Mouse (Mus musculus) hindbrain, embryonic 16.5 days (tissue): ENCODE measurements at regions not wholly inside any gene's neighbourhood (a gene's known extent, or its start where the extent isn't known, plus 50 kb on each side); places are given as distances from the start of the nearest gene placed in this dataset.

ENCODE experiments used
- ATAC-seq: fragments of 200-750 bp; cut with Nextera tagmentation; 2 replicates; pipeline ENCODE4 v1.8.0; 2017; ENCODE audit warnings: moderate TSS enrichment, moderate library complexity
- H3K27ac ChIP-seq: fragments of 300-500 bp; sonication (generic); 2 replicates; pipeline ENCODE4 v1.5.1; 2014; ENCODE audit warnings: low read depth, mild to moderate bottlenecking, control low read depth, low read length, moderate library complexity
- H3K27me3 ChIP-seq: fragments of 300-500 bp; sonication (generic); replicated peaks from 2 replicates; pipeline ENCODE4 v1.6.1; 2014; ENCODE audit warnings: low read length; ENCODE audit not compliant: control insufficient read depth, insufficient read depth
- H3K36me3 ChIP-seq: fragments of 300-500 bp; sonication (generic); 2 replicates; pipeline ENCODE4 v1.6.1; 2014; ENCODE audit warnings: mild to moderate bottlenecking, low read length, moderate library complexity, mixed read lengths; ENCODE audit not compliant: control insufficient read depth, insufficient read depth
- H3K4me1 ChIP-seq: fragments of 300-500 bp; sonication (generic); 2 replicates; pipeline ENCODE4 v1.6.1; 2014; ENCODE audit warnings: low read depth, low read length; ENCODE audit not compliant: control insufficient read depth, insufficient read depth
- H3K4me2 ChIP-seq: fragments of 300-500 bp; sonication (generic); 2 replicates; pipeline ENCODE4 v1.6.1; 2014; ENCODE audit warnings: mild to moderate bottlenecking, low read length, control low read depth, moderate library complexity
- H3K4me3 ChIP-seq: fragments of 300-500 bp; sonication (generic); 2 replicates; pipeline ENCODE4 v1.5.1; 2014; ENCODE audit warnings: mild to moderate bottlenecking, low read length, control low read depth, moderate library complexity
- H3K9ac ChIP-seq: fragments of 300-500 bp; sonication (generic); 2 replicates; pipeline ENCODE4 v1.6.1; 2014; ENCODE audit warnings: low read depth, mild to moderate bottlenecking, control low read depth, low read length, moderate library complexity
- H3K9me3 ChIP-seq: fragments of 300-500 bp; sonication (generic); 2 replicates; pipeline ENCODE4 v1.6.1; 2014; ENCODE audit warnings: mild to moderate bottlenecking, low read length, moderate library complexity; ENCODE audit not compliant: control insufficient read depth
- WGBS: fragments of 180-500 bp; shearing (Covaris S2); extraction: QIAGEN DNeasy Blood & Tissue Kit; methylation state at CpG from one replicate; pipeline ENCODE4 v1.1.7; 2014; 5-methylcytosine and 5-hydroxymethylcytosine counted together

DNA sequence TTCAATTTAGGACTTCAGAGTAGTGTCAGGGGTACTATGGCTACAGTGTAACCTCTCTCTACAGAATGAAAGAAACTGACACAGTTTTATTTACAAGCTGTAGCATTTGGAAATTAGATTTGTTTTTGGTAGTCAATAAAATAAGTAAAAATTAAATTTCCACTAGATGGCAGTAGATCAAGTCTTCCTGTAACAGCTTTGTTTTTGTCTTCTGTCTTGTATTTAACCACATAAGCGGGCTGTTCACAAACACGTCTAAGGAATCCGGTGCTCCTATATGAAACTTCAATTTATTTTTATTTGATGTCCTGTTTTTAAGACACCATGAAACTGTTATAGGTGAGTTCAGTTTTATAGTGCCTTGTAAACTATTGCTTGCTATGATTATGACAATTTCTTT lies 238.8 kb downstream of the Usp25 start:
- ATAC-seq: no peak
- H3K4me1 ChIP-seq: no peaks in the 10 kb centered on the region
- H3K9ac ChIP-seq: no peak overlapping the region
- no peak overlapping the region for H3K4me3 ChIP-seq
- H3K27ac ChIP-seq: no peak overlapping the region
- H3K9me3 ChIP-seq: no peaks in the 10 kb centered on the region
- no peaks in the 10 kb centered on the region for H3K36me3 ChIP-seq
- H3K27me3 ChIP-seq: no peaks in the 10 kb centered on the region
- 23% methylated on average over 3 of the region's 3 CpGs for WGBS
- no peak overlapping the region for H3K4me2 ChIP-seq

DNA sequence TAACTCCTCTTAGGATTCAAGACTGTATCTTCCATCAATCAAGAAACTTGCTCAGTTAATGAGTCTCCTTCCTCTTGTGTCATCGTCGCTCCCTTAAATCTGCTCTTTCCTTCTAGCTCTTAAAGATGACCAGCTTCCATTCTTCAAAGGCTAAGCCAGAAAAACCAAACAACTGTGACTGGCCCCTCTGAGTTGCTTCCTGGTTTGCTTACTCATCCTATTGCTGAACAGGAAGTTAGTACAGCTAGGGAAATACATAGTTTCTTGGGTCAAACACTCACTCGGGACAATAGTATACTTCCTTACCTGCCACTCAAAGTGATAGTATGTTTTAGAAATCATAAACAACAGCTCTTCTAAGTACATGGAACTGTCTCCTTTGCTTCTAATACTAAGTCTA lies 237.9 kb downstream of the Usp25 start:
- no peak for ATAC-seq
- Histone ChIP-seq H3K4me1 (no peaks in the 10 kb centered on the region), H3K4me2 (no peak overlapping the region), H3K4me3 (no peak overlapping the region), H3K9me3 (no peaks in the 10 kb centered on the region), H3K27ac (no peak overlapping the region), H3K36me3 (no peaks in the 10 kb centered on the region), H3K27me3 (no peaks in the 10 kb centered on the region), H3K9ac (no peak overlapping the region)
- 74% methylated on average over 3 of the region's 3 CpGs for WGBS

DNA sequence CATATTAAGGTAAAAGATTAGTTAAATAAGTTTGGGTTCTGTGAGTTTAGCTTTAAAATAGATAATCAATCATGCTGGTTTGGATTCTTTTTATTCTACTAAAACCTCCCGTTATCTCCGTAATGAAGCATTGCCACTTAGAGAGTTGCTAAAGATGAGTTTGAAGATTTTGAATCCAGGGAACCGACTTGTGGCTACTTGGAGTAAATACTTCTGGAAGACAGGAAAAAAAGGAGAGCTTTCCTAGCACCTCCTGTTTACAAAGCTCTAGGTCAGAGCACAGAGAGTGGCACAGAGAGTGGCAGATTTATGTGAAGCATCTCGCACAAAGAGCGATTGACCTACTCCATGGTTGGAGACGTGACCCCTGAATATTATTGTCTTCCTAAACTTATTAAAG lies 227.4 kb downstream of the Usp25 start:
- no peak overlapping the region for H3K4me3 ChIP-seq
- H3K36me3 ChIP-seq: no peaks in the 10 kb centered on the region
- 54% methylated on average over 6 of the region's 6 CpGs for WGBS
- no peak for ATAC-seq
- H3K27me3 ChIP-seq: no peaks in the 10 kb centered on the region
- no peaks in the 10 kb centered on the region for H3K9me3 ChIP-seq
- peaks cover 2% of the 10 kb centered on the region for H3K4me1 ChIP-seq
- no peak overlapping the region for H3K9ac ChIP-seq
- peak overlapping the region; percentile 32; the same call in 1 of the 2 replicates for H3K4me2 ChIP-seq
- H3K27ac ChIP-seq: no peak overlapping the region

DNA sequence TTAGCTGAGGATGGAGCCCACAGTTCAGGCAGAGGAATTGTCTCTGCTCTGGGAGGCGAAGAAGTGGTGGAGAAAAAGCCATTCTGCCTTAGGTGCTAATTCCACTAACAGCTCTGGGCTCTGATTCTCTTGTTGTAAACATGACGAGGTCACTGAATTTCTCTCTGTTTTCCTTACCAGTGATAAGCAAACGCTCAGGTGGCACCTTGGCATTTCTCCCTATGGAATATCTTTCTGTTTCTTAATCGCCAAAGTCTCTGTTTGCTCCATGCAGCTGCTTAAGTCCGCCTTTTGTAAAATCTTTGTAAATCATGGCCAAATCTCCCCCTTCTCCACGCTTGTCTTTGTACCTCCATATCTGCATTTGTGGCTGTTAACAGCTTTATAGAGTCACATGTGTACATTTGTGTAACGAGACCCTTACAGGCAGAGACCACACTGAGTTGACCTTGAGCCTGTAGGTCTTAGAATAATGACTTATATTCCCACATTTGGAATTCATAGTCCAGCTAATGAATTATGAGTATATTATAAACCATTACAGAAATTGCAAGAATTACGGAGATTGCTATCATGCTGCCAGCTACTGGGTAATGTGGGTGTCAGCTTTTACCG lies 225.8 kb downstream of the Usp25 start:
- Histone ChIP-seq H3K9ac (peak overlapping the region; percentile 71), H3K27me3 (no peaks in the 10 kb centered on the region), H3K27ac (peak overlapping the region; percentile 96), H3K9me3 (no peaks in the 10 kb centered on the region), H3K4me3 (peak overlapping the region; percentile 44), H3K4me1 (peaks cover 2% of the 10 kb centered on the region), H3K36me3 (no peaks in the 10 kb centered on the region), H3K4me2 (peak overlapping the region; percentile 68)
- WGBS: 26% methylated on average over 9 of the region's 9 CpGs
- no peak for ATAC-seq

DNA sequence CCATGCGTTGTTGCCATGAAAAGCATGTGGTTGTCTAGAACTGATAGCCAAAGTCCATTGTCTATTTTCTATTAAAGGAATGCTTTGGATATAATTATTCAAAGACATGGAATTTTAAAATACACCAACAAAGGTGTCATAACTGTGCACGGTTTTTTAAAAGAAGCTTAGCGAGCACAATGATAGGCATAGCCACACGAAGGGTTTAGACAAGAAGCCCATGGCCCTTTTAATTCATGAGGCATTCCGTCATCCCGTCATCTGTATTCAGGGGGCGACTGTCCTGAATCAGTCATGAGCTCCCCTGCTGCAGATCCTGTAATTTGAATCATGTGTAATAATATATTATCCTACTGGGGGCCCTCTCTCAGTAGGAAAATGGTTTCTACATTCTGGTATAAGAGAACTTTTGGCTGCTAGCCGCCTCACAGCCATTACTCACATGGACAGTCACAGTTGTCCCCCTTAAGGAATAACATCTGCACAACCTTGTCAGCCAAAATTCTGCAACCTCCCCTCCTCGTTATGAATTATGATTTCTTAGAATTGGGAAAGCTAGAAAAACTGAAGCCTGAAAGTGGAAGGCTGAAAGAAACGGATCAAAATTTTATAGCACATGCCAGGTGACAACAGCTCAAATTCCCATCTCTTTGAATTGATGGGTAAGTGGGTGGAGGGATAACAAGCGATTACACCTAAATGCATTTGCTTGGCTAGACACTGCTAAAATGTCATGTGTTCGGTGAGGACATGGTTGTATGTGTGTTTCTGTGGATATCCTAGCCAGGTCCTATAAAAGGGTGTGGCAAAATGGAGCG lies 225.1 kb downstream of the Usp25 start:
- H3K4me1 ChIP-seq: peaks cover 2% of the 10 kb centered on the region
- peak; percentile 31 for ATAC-seq
- WGBS: 20% methylated on average over 13 of the region's 13 CpGs
- H3K9ac ChIP-seq: peak overlapping the region; percentile 71
- peak overlapping the region; percentile 44 for H3K4me3 ChIP-seq
- no peaks in the 10 kb centered on the region for H3K27me3 ChIP-seq
- H3K4me2 ChIP-seq: peak overlapping the region; percentile 68
- peak overlapping the region; percentile 96 for H3K27ac ChIP-seq
- no peaks in the 10 kb centered on the region for H3K36me3 ChIP-seq
- H3K9me3 ChIP-seq: no peaks in the 10 kb centered on the region

DNA sequence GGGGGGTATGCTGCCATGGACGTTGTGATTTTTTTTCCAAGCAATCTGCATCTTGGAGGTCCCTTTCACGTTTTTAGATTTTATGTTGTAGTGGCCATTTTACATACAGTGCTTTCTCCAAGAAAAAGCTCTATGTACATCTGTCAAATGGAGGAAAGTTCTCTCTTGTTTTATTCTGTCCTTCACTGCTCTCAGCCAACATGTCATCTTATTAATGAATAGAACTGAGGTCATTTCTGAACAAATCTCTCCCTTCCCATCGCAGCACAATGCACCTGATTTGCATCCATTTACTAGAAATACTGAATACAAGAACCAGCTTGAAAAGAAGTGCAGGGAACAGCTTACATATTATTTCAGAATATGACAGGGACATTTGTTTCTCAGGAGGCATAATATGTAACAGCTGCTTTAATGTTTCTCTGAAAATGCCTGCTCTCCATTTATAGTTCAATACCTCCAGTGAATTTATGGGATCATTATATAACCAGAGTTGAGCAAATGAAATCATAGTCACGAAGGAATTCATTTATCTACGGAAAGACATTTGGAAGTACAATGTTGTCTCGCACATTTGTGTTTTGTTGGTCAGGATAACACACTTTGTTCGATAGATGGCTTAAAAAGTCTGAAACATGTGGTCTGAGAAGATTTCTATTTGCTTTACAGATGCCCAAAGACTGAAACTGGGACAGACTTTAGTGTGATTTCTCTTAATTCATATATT lies 224.3 kb downstream of the Usp25 start:
- H3K4me2 ChIP-seq: peak overlapping the region; percentile 68
- no peaks in the 10 kb centered on the region for H3K9me3 ChIP-seq
- 19% methylated on average over 7 of the region's 7 CpGs for WGBS
- peak overlapping the region; percentile 96 for H3K27ac ChIP-seq
- ATAC-seq: no peak
- H3K36me3 ChIP-seq: no peaks in the 10 kb centered on the region
- H3K9ac ChIP-seq: peak overlapping the region; percentile 71
- H3K4me1 ChIP-seq: peaks cover 2% of the 10 kb centered on the region
- peak overlapping the region; percentile 44 for H3K4me3 ChIP-seq
- no peaks in the 10 kb centered on the region for H3K27me3 ChIP-seq

DNA sequence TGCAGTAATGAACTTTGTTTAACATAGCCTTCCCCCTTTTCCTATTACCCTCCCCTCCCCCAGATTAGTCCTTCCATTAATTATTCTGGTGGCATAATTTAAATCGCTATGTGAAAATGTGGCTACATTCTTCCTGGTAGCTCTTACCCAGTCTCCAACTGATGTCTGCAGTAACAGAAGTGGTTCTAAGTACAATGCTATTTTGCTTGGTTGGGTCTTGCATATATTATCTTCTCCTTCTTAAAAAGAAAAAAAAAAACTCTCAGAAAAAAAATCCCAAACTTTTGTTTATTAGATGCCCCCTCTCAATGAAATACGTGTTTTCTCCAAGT lies 223.7 kb downstream of the Usp25 start:
- Histone ChIP-seq H3K27me3 (no peaks in the 10 kb centered on the region), H3K4me2 (peak overlapping the region; percentile 68), H3K4me1 (peaks cover 2% of the 10 kb centered on the region), H3K9ac (peak overlapping the region; percentile 71), H3K9me3 (no peaks in the 10 kb centered on the region), H3K27ac (peak overlapping the region; percentile 96), H3K36me3 (no peaks in the 10 kb centered on the region), H3K4me3 (peak overlapping the region; percentile 44)
- no peak for ATAC-seq
- 20% methylated on average over 2 of the region's 2 CpGs for WGBS

DNA sequence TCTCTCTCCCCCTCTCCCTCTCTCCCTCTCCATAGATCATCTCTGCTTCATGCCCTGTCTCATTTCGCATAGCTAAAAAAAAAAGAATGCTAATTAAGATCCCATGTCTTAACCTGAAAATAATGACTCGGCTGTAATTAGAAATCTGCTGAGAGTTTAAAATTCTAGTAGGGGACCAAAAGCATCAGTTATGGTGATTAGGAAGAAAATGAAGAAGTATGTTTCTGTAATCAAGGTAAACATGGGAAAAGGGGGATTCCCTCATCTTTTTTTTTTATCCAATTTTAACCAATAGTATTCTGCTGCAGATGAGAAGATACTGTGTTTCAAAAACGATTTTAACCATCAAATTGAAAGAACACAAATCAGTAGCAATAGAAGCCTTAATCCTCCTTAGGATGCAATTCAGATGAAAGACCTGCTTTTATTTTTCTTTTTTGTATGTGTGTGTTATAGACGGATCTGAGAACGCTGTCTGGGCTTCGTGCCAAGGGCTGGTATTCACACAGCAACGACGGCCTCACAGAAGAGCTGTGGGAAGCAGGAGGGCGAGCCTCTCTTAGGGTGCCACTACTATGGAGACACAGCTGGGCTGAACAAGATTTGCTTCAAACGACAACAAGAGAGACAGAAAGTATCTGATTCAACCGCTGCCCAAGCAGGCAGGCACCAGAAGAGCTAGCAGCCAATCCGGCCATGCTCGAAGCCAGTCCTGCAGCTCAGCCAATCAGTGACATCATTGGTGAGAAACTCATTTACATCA lies 223.2 kb downstream of the Usp25 start:
- Histone ChIP-seq H3K27ac (peak overlapping the region; percentile 96), H3K4me2 (peak overlapping the region; percentile 68), H3K4me1 (peaks cover 2% of the 10 kb centered on the region), H3K4me3 (peak overlapping the region; percentile 44), H3K9me3 (no peaks in the 10 kb centered on the region), H3K27me3 (no peaks in the 10 kb centered on the region), H3K9ac (peak overlapping the region; percentile 71), H3K36me3 (no peaks in the 10 kb centered on the region)
- WGBS: 7% methylated on average over 13 of the region's 13 CpGs
- ATAC-seq: peak; percentile 92
